Mouse (Mus musculus): ENCODE data around the gene Brd7. TPM values are rescaled to one million over a fixed set of nuclear protein-coding genes. Genes with fewer than 3 reads are reported as not detected.

Brd7 gene
- polyA plus RNA-seq, 1 experiment: 101 TPM

- no peak for TF ChIP-seq EP300 (IDR thresholded peaks at IDR 0.05; ENCODE audit: insufficient read depth, low read depth, low read length)
- TF ChIP-seq CTCF (IDR thresholded peaks at IDR 0.05; ENCODE audit: low read depth, low read length): no peak
- TF ChIP-seq POLR2A (IDR thresholded peaks at IDR 0.05; ENCODE audit: insufficient read depth, low read length): no peak
- H3K9ac ChIP-seq (ENCODE audit: low read depth, poor library complexity, severe bottlenecking): no peak overlapping the region
- no peaks in the 10 kb centered on the region for H3K36me3 ChIP-seq (ENCODE audit: control insufficient read depth, insufficient read depth, low read length, poor library complexity, severe bottlenecking)
Observed at GRCm38 (mm10) chr8:88312966-88313365, 49.0 kb downstream of the Brd7 start.

GRCm38 (mm10) chr8:88310286-88310685, 51.7 kb downstream of the Brd7 start:
- Histone ChIP-seq H3K27me3 (ENCODE audit: control insufficient read depth, insufficient read depth, low read length, poor library complexity, severe bottlenecking) (no peaks in the 10 kb centered on the region), H3K4me1 (ENCODE audit: control insufficient read depth, insufficient read depth, low read length) (no peaks in the 10 kb centered on the region), H3K27ac (ENCODE audit: insufficient read depth, low read length) (no peak overlapping the region), H3K4me3 (ENCODE audit: low read depth, low read length) (no peak overlapping the region), H3K9me3 (replicated peaks; ENCODE audit: control insufficient read depth, insufficient read depth, low read length, poor library complexity, severe bottlenecking) (no peaks in the 10 kb centered on the region), H3K9ac (ENCODE audit: low read depth, poor library complexity, severe bottlenecking) (no peak overlapping the region), H3K36me3 (ENCODE audit: control insufficient read depth, insufficient read depth, low read length, poor library complexity, severe bottlenecking) (no peaks in the 10 kb centered on the region)
- TF ChIP-seq POLR2A (IDR thresholded peaks at IDR 0.05; ENCODE audit: insufficient read depth, low read length): no peak

More at GRCm38 (mm10) chr8:88312966-88313365, 49.0 kb downstream of the Brd7 start:
- Histone ChIP-seq H3K27ac (ENCODE audit: insufficient read depth, low read length) (no peak overlapping the region), H3K27me3 (ENCODE audit: control insufficient read depth, insufficient read depth, low read length, poor library complexity, severe bottlenecking) (no peaks in the 10 kb centered on the region), H3K4me1 (ENCODE audit: control insufficient read depth, insufficient read depth, low read length) (no peaks in the 10 kb centered on the region), H3K9me3 (replicated peaks; ENCODE audit: control insufficient read depth, insufficient read depth, low read length, poor library complexity, severe bottlenecking) (no peaks in the 10 kb centered on the region), H3K4me3 (ENCODE audit: low read depth, low read length) (no peak overlapping the region)

- Histone ChIP-seq H3K4me3 (ENCODE audit: low read depth, low read length) (no peak overlapping the region), H3K36me3 (ENCODE audit: control insufficient read depth, insufficient read depth, low read length, poor library complexity, severe bottlenecking) (no peaks in the 10 kb centered on the region), H3K27me3 (ENCODE audit: control insufficient read depth, insufficient read depth, low read length, poor library complexity, severe bottlenecking) (no peaks in the 10 kb centered on the region), H3K4me1 (ENCODE audit: control insufficient read depth, insufficient read depth, low read length) (no peaks in the 10 kb centered on the region), H3K9me3 (replicated peaks; ENCODE audit: control insufficient read depth, insufficient read depth, low read length, poor library complexity, severe bottlenecking) (no peaks in the 10 kb centered on the region), H3K27ac (ENCODE audit: insufficient read depth, low read length) (no peak overlapping the region), H3K9ac (ENCODE audit: low read depth, poor library complexity, severe bottlenecking) (no peak overlapping the region)
- no peak for TF ChIP-seq POLR2A (IDR thresholded peaks at IDR 0.05; ENCODE audit: insufficient read depth, low read length)
- TF ChIP-seq EP300 (IDR thresholded peaks at IDR 0.05; ENCODE audit: insufficient read depth, low read depth, low read length): no peak
- no peak for TF ChIP-seq CTCF (IDR thresholded peaks at IDR 0.05; ENCODE audit: low read depth, low read length)
Observed at GRCm38 (mm10) chr8:88309881-88310280, 52.1 kb downstream of the Brd7 start.

- Histone ChIP-seq H3K27ac (ENCODE audit: insufficient read depth, low read length) (no peak overlapping the region), H3K36me3 (ENCODE audit: control insufficient read depth, insufficient read depth, low read length, poor library complexity, severe bottlenecking) (no peaks in the 10 kb centered on the region), H3K27me3 (ENCODE audit: control insufficient read depth, insufficient read depth, low read length, poor library complexity, severe bottlenecking) (no peaks in the 10 kb centered on the region), H3K9ac (ENCODE audit: low read depth, poor library complexity, severe bottlenecking) (no peak overlapping the region), H3K4me3 (ENCODE audit: low read depth, low read length) (no peak overlapping the region), H3K9me3 (replicated peaks; ENCODE audit: control insufficient read depth, insufficient read depth, low read length, poor library complexity, severe bottlenecking) (no peaks in the 10 kb centered on the region), H3K4me1 (ENCODE audit: control insufficient read depth, insufficient read depth, low read length) (no peaks in the 10 kb centered on the region)
- TF ChIP-seq CTCF (IDR thresholded peaks at IDR 0.05; ENCODE audit: low read depth, low read length) (no peak), EP300 (IDR thresholded peaks at IDR 0.05; ENCODE audit: insufficient read depth, low read depth, low read length) (no peak), POLR2A (IDR thresholded peaks at IDR 0.05; ENCODE audit: insufficient read depth, low read length) (no peak)
Observed at GRCm38 (mm10) chr8:88309274-88309873, 52.6 kb downstream of the Brd7 start.

GRCm38 (mm10) chr8:88307736-88308135, 54.3 kb downstream of the Brd7 start:
- no peaks in the 10 kb centered on the region for H3K4me1 ChIP-seq (ENCODE audit: control insufficient read depth, insufficient read depth, low read length)
- H3K27me3 ChIP-seq (ENCODE audit: control insufficient read depth, insufficient read depth, low read length, poor library complexity, severe bottlenecking): no peaks in the 10 kb centered on the region
- H3K9me3 ChIP-seq (replicated peaks; ENCODE audit: control insufficient read depth, insufficient read depth, low read length, poor library complexity, severe bottlenecking): no peaks in the 10 kb centered on the region
- H3K36me3 ChIP-seq (ENCODE audit: control insufficient read depth, insufficient read depth, low read length, poor library complexity, severe bottlenecking): no peaks in the 10 kb centered on the region
- H3K4me3 ChIP-seq (ENCODE audit: low read depth, low read length): no peak overlapping the region
- TF ChIP-seq POLR2A (IDR thresholded peaks at IDR 0.05; ENCODE audit: insufficient read depth, low read length) (no peak), CTCF (IDR thresholded peaks at IDR 0.05; ENCODE audit: low read depth, low read length) (no peak), EP300 (IDR thresholded peaks at IDR 0.05; ENCODE audit: insufficient read depth, low read depth, low read length) (no peak)
- no peak overlapping the region for H3K9ac ChIP-seq (ENCODE audit: low read depth, poor library complexity, severe bottlenecking)
- H3K27ac ChIP-seq (ENCODE audit: insufficient read depth, low read length): no peak overlapping the region

GRCm38 (mm10) chr8:88306511-88306910, 55.5 kb downstream of the Brd7 start:
- Histone ChIP-seq H3K9ac (ENCODE audit: low read depth, poor library complexity, severe bottlenecking) (no peak overlapping the region), H3K36me3 (ENCODE audit: control insufficient read depth, insufficient read depth, low read length, poor library complexity, severe bottlenecking) (no peaks in the 10 kb centered on the region), H3K27ac (ENCODE audit: insufficient read depth, low read length) (no peak overlapping the region), H3K4me3 (ENCODE audit: low read depth, low read length) (no peak overlapping the region), H3K9me3 (replicated peaks; ENCODE audit: control insufficient read depth, insufficient read depth, low read length, poor library complexity, severe bottlenecking) (no peaks in the 10 kb centered on the region), H3K4me1 (ENCODE audit: control insufficient read depth, insufficient read depth, low read length) (no peaks in the 10 kb centered on the region), H3K27me3 (ENCODE audit: control insufficient read depth, insufficient read depth, low read length, poor library complexity, severe bottlenecking) (no peaks in the 10 kb centered on the region)
- no peak for TF ChIP-seq POLR2A (IDR thresholded peaks at IDR 0.05; ENCODE audit: insufficient read depth, low read length)
- peak; percentile 39 for TF ChIP-seq CTCF (IDR thresholded peaks at IDR 0.05; ENCODE audit: low read depth, low read length)

All from ES-Bruce4 (cell line).